Mouse (Mus musculus): ENCODE measurements around the gene Kcnk10.

- TF ChIP-seq GATA1 (IDR thresholded peaks at IDR 0.05; ENCODE audit: borderline replicate concordance, low read length) (no peak), FLI1 (IDR thresholded peaks at IDR 0.05; ENCODE audit: low read length) (no peak)
Observed at GRCm38 (mm10) chr12:98389618-98390017, 188.5 kb downstream of the Kcnk10 start.

All from megakaryocyte, embryonic 14.5 days (primary cell).